Mouse (Mus musculus): ENCODE measurements around the gene Pde2a. TPM values are rescaled to one million over a fixed set of nuclear protein-coding genes. Genes with fewer than 3 reads are reported as not detected.

Gene Pde2a
- total and polyA plus RNA-seq, 3 experiments = 0.08 to 0.40 TPM; not detected in 1

DNA sequence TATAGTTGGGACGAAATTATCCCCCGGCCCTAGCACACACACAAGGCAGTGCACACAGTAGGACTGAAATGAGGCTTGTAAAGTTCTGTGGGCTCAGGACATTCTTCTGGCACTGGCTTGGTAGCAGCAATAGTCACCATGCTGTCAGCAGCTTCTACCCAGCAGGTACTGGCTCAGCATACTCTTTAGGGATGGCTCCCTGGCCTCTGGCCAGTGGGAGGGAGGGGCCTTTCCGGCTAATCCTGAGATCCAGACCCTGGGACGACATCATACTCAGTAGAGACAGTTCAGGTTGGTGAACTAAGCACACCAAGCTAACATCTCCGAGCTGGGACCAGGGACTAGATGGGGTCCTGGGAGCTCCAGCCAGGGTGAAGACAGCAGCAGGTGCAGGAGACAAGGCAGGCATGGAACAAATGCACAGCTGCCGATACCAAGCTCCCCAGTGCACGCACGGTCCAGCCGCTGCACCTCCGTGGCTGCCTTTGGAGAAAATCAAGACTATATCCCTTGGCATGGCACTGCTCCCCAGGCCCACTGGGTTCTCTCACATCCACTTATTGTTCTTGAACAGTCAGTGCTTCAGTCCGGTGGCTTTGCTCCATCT lies 42.3 kb downstream of the Pde2a start:
- Histone ChIP-seq H3K4me3 (replicated peaks in 1 of 3; ENCODE audit: low read depth in 2 of 3, low read length in 2 of 3, poor library complexity in 1 of 3) (no peak overlapping the region), H3K27me3 (replicated peaks) (peaks cover 87% of the 10 kb centered on the region), H3K79me2 (replicated peaks; ENCODE audit: control insufficient read depth, extremely low read depth, insufficient read depth, poor library complexity, severe bottlenecking) (no peaks in the 10 kb centered on the region), H3K9ac (ENCODE audit: insufficient read depth, low read depth) (no peak overlapping the region), H3K4me1 (ENCODE audit: control insufficient read depth in 1 of 2, insufficient read depth in 2 of 2) (peaks cover 0 to 15% of the 10 kb centered on the region in 2 experiments; a peak in 2 of 4 replicates), H3K4me2 (ENCODE audit: insufficient read depth, low read depth, poor library complexity, severe bottlenecking) (no peak overlapping the region), H3K9me3 (replicated peaks; ENCODE audit: low read length) (no peaks in the 10 kb centered on the region), H3K27ac (ENCODE audit: insufficient read depth, low read depth) (no peak overlapping the region), H3K36me3 (replicated peaks in 1 of 2; ENCODE audit: control insufficient read depth in 1 of 2, insufficient read depth in 1 of 2, low read length in 1 of 2) (no peaks in the 10 kb centered on the region)
- in situ Hi-C loops (cut with MboI; ENCODE audit: low pct_ligation_motif_present, low pct_unique_long_range_greater_than_20kb, low sequenced_read_pairs) (no loop called here), dilution Hi-C loops (cut with MboI; ENCODE audit: extremely low pct_ligation_motif_present, extremely low pct_unique_long_range_greater_than_20kb, low sequenced_read_pairs) (no loop called here)
- no peak for DNase-seq (ENCODE audit: extremely low read depth)
- TF ChIP-seq ETS1 (conservative IDR thresholded peaks at IDR 0.05; ENCODE audit: low read depth, low read length) (no peak), MYC (IDR thresholded peaks at IDR 0.05; ENCODE audit: low read depth, low read length) (no peak), SIN3A (IDR thresholded peaks at IDR 0.05; ENCODE audit: low read length) (no peak), CHD2 (IDR thresholded peaks at IDR 0.05; ENCODE audit: low read length) (no peak), TBP (conservative IDR thresholded peaks at IDR 0.05; ENCODE audit: low read depth, low read length) (no peak), POLR2A (IDR thresholded peaks at IDR 0.05; ENCODE audit: low read depth, low read length) (no peak), TCF12 (IDR thresholded peaks at IDR 0.05; ENCODE audit: low read depth, low read length) (no peak)

DNA sequence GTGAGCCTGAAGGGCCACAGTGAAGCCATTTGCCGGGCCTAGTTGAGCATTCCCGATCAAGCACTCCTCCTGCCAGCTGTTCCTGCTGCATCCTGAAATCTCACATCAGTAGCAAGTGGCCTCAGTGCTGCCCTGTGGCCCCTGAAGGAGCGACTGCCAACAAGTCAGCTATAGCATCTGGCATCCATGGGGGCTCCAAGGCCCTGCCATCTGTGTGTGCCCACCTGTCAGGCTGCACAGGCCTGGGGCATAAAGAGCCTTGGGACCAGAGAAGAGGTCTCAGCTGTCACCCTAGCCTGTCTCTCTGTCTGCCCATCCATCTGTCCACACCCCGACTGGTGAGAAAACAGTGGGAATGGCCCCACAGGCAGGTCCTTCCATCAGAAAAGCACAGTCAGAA lies 43.4 kb downstream of the Pde2a start:
- DNase-seq (ENCODE audit: extremely low read depth) = no peak
- H3K27ac ChIP-seq (ENCODE audit: insufficient read depth, low read depth) = no peak overlapping the region
- H3K4me2 ChIP-seq (ENCODE audit: insufficient read depth, low read depth, poor library complexity, severe bottlenecking) = no peak overlapping the region
- H3K9me3 ChIP-seq (replicated peaks; ENCODE audit: low read length) = no peaks in the 10 kb centered on the region
- dilution Hi-C loops (cut with MboI; ENCODE audit: extremely low pct_ligation_motif_present, extremely low pct_unique_long_range_greater_than_20kb, low sequenced_read_pairs) (no loop called here), in situ Hi-C loops (cut with MboI; ENCODE audit: low pct_ligation_motif_present, low pct_unique_long_range_greater_than_20kb, low sequenced_read_pairs) (no loop called here)
- H3K9ac ChIP-seq (ENCODE audit: insufficient read depth, low read depth) = no peak overlapping the region
- H3K4me3 ChIP-seq (replicated peaks in 1 of 3; ENCODE audit: low read depth in 2 of 3, low read length in 2 of 3, poor library complexity in 1 of 3) = no peak overlapping the region
- no peaks in the 10 kb centered on the region for H3K36me3 ChIP-seq (replicated peaks in 1 of 2; ENCODE audit: control insufficient read depth in 1 of 2, insufficient read depth in 1 of 2, low read length in 1 of 2)
- H3K27me3 ChIP-seq (replicated peaks) = peaks cover 88% of the 10 kb centered on the region
- TF ChIP-seq ETS1 (conservative IDR thresholded peaks at IDR 0.05; ENCODE audit: low read depth, low read length) (no peak), MAZ (IDR thresholded peaks at IDR 0.05; ENCODE audit: low read depth, low read length) (no peak), ZNF384 (IDR thresholded peaks at IDR 0.05; ENCODE audit: low read depth, low read length) (no peak), MAFK (IDR thresholded peaks at IDR 0.05; ENCODE audit: insufficient replicate concordance, low read length) (no peak), SMC3 (IDR thresholded peaks at IDR 0.05; ENCODE audit: low read depth, low read length) (no peak), POLR2AphosphoS2 (IDR thresholded peaks at IDR 0.05; ENCODE audit: low read depth, low read length) (no peak), CHD1 (IDR thresholded peaks at IDR 0.05; ENCODE audit: low read depth, low read length) (no peak), RCOR1 (conservative IDR thresholded peaks at IDR 0.05; ENCODE audit: low read depth, low read length) (no peak), NRF1 (IDR thresholded peaks at IDR 0.05; ENCODE audit: low read depth, low read length) (no peak), ZKSCAN1 (IDR thresholded peaks at IDR 0.05; ENCODE audit: borderline replicate concordance, low read depth, low read length) (no peak), MAX (IDR thresholded peaks at IDR 0.05; ENCODE audit: low read length) (no peak), TBP (conservative IDR thresholded peaks at IDR 0.05; ENCODE audit: low read depth, low read length) (no peak)
- peaks cover 0 to 4% of the 10 kb centered on the region in 2 experiments; a peak in 1 of 4 replicates for H3K4me1 ChIP-seq (ENCODE audit: control insufficient read depth in 1 of 2, insufficient read depth in 2 of 2)
- no peaks in the 10 kb centered on the region for H3K79me2 ChIP-seq (replicated peaks; ENCODE audit: control insufficient read depth, extremely low read depth, insufficient read depth, poor library complexity, severe bottlenecking)

Data from CH12.LX (cell line).